Mouse (Mus musculus): ENCODE data around the gene Nenf.

Gene Nenf

DNA sequence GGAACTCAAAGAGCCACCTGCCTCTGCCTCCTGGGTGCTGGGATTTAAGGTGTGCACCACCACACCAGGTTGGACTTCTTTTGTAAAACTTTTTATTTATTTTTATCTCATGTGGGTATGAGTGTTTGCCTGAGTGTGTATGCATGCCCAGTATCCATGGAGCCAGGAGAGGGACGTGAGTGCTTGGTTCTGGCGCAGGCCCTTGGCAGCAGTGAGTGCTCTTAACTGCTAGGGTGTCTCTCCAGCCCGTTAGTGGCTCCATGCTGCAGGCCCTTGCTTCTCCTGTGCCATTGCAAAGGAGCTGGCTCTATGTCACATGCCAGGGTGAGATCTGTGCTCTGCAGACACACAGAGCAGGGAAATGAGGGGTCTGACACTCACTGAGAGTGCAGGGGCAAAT, 14.3 kb downstream of the Nenf start:
- no peak for TF ChIP-seq GATA4 (IDR thresholded peaks at IDR 0.05; ENCODE audit: insufficient replicate concordance, low read length)

DNA sequence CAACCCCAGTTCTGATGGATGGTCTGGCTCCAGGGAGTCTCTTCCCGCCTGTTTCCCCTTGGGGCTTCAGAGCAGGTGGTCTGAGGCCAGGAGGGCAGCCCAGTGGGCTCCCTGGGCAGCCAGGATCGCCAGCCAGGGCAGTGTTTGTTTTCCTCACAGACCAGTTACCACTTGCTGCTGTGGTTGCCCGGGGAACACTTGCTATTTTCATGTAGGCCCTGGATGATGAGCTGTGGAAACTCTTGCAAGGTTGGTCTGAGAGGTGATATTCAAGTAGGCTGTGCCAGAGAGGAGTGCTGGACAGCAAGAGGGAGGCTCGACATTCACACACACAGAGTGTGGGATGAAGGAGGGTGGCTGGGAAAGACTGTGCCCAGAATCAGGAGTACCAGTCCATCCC, 16.1 kb downstream of the Nenf start:
- TF ChIP-seq GATA4 (IDR thresholded peaks at IDR 0.05; ENCODE audit: insufficient replicate concordance, low read length), result no peak

DNA sequence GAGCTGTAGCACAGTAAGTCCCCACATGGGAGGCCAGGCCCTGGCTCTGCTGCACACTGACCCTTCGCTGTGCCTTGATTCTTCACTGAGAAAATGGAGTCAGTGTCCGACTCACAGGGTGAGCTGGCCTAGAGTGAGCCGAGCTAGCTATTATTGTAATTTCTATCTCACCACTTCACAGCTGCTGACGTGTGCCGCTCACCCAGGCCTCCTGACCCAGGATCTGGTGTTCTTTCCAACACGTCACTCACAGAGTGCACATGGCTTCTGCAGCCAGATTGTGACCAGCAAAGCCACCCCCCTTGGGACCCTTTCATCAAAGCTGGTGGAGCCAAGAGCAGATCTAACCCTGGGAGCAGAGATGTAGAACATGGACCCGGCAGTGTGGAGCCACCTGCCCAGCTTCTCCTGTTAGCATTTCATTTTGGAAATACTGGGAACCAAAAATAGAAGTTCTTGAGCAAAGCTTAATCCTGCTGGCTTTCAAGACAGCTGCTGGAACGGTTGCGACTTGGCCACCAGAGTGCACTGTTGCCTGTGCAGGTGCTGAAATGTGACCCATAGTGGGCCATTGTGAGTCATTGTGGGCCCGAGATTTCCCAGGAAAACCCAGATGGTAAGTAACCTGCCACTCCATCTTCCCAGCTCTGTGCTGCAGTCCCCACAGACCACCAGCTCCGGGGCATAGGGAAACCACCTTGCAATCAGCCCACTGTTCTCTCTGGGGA, 18.6 kb downstream of the Nenf start:
- no peak for TF ChIP-seq GATA4 (IDR thresholded peaks at IDR 0.05; ENCODE audit: insufficient replicate concordance, low read length)

DNA sequence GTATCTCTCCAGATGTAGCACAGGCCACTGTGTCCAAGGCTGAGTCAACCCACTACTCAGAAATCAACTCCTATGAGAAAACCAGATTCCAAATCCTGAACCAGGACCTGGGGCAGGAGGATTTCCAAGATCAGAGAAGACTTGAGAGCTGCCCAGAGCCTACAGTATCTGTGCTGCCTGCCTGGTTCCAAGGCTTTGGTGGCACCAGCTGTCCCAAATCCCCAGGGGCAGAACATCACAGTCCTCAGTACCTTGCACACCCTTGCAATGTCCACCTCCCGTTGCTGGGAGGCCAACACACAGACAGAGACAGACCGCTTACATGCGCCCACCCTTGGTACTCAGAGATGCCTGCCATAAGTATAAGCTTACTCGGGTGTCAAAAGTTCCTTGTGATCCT, 19.7 kb downstream of the Nenf start:
- TF ChIP-seq GATA4 (IDR thresholded peaks at IDR 0.05; ENCODE audit: insufficient replicate concordance, low read length), result no peak

DNA sequence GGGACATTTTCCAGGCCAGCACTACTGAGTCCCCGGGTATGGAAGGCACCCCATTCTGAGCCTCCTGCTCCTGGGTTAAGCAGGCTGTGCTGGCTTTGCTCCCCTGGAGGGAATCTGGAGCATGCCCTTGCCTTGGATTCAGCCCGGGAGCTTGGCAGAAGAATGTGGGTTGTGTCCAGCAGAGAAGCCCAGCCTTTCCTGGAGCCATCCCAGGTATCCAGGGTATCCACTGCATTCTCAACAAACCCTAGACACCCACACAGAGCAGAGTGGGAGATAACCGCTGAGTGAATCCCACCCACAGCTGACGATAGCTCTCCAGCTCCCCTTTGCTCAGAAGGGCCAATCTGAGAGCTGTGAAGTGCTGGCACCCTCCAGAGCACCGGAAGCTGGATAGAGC, 21.5 kb downstream of the Nenf start:
- no peak for TF ChIP-seq GATA4 (IDR thresholded peaks at IDR 0.05; ENCODE audit: insufficient replicate concordance, low read length)

DNA sequence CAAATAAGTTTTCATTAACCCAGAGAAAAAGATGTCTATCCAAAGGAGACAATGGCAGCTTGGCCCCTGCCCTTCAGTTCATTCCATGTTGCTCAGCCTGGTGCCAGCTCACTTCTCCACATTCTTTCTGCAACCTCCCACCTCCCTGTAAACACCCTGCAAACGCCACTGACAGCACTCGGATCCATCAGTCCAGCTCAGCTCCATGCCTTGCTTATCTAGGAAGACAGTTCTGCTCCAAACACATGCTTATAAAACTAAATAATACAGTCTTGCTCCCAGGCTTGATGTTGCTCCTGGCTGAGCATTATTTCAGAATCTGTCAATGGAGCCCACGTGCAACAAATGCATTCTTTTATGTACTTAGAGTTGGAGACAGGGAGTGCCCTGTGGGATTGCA, 22.2 kb downstream of the Nenf start:
- no peak for TF ChIP-seq GATA4 (IDR thresholded peaks at IDR 0.05; ENCODE audit: insufficient replicate concordance, low read length)

DNA sequence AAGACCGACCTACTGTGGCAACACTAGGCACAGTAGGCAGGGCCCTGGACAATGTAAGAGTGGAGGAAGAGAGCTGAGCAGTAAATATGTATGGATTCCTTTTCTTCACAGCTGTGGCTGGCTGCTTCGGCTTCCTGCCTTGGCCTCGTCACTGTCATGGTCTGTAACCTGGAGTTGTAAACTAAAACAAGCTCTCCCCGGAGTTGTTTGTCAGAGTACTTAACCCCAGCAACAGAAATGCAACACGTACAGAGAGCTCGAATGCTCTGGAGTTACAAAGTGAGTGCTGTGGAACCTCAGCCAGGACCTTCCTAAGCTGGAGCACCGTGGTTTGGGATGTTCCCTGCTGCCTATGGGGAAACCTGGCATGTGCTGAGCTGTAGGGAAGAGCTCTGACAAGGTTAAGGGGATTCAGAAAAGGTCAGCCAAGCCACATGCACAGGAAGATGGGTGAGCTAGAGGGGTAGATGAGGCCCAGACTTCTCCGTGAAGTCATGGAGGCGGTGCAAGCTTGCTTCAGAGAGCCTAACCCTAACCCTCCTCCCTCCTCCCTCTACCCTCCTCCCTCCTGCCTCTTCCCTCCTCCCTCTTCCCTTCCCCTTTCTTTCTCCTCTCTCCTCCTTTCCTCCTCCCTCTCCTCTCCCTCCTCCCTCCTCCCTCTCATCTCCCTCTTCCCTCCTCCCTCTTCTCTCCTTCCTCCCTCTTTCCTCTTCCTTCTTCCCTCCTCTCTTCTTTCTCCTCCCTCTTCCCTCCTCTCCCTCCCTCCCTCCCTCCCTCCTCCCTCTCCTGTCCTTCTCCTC, 23.8 kb downstream of the Nenf start:
- no peak for TF ChIP-seq GATA4 (IDR thresholded peaks at IDR 0.05; ENCODE audit: insufficient replicate concordance, low read length)

DNA sequence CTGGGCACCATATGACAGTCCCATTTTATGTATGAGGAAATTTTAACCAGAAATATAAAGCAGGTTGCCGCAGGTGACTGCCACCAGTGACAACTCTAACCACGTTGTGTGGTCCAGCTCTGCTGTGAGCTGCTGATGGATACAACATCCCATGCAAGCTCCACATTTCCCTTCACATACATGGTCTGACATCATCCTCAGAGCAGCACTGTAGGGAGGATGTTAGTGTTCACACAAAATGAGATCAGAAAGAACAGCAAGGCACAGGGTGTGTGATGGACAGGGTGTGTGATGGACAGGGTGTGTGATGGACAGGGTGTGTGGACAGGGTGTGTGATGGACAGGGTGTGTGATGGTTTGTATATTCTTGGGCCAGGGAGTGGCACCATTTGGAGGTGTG, 24.9 kb downstream of the Nenf start:
- no peak for TF ChIP-seq GATA4 (IDR thresholded peaks at IDR 0.05; ENCODE audit: insufficient replicate concordance, low read length)

DNA sequence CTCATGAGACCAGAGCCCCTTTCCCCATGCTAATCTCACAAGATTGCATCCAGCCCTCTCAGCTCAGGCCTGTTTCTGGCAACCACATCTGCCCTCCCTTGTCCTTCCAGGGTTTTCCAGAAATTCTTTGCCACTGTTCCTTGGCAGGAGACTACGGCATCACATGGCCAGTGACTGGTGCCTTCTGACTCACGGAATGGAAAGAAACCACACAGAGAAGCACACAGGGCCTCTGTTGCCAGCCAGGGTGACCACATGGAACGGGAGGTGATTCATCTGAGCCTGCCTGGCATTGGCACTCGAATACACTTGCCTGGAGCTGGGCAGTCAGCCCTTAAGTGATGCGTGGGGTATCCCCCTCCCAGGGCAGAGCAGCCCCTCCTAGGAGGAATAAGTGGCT, 25.6 kb downstream of the Nenf start:
- no peak for TF ChIP-seq GATA4 (IDR thresholded peaks at IDR 0.05; ENCODE audit: insufficient replicate concordance, low read length)

DNA sequence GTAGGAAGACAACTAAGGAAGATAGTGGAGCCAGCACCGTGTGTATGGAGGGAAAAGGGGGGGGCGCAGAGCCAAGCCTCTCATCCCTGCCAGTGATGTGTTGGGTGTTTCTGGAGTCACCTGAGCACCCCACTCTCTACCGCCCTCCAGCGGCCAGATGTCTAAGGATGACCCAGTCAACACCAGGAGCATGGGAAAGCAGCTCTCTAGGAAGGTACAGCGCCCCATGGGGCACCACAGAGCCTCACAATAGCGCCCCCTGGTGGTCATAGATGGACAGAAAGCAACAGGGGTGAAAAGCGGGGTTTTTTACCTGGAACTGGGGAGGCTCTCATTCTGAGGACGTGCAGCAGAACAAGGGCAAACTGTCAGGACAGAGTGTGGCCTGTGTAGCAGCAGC, 29.2 kb downstream of the Nenf start:
- no peak for TF ChIP-seq GATA4 (IDR thresholded peaks at IDR 0.05; ENCODE audit: insufficient replicate concordance, low read length)

DNA sequence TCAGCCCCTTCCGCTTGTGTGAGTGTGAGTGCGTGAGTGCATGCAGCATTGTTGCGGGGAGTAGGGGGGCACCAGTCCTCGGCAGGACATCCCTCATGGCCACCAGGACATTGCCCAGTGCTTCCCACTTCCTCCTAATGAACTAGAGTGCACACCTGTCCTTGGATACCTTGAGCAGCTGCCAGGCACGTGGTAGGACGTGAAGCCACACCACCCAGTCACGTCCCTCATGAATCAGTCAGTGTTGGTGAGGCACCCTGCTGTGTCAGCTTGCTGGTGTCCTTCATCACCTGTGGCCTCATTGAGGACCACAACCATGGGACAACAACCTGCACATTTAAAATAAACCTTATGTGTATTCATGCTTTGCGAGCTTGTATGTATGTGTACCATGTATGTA, 33.5 kb downstream of the Nenf start:
- TF ChIP-seq GATA4 (IDR thresholded peaks at IDR 0.05; ENCODE audit: insufficient replicate concordance, low read length), result no peak

DNA sequence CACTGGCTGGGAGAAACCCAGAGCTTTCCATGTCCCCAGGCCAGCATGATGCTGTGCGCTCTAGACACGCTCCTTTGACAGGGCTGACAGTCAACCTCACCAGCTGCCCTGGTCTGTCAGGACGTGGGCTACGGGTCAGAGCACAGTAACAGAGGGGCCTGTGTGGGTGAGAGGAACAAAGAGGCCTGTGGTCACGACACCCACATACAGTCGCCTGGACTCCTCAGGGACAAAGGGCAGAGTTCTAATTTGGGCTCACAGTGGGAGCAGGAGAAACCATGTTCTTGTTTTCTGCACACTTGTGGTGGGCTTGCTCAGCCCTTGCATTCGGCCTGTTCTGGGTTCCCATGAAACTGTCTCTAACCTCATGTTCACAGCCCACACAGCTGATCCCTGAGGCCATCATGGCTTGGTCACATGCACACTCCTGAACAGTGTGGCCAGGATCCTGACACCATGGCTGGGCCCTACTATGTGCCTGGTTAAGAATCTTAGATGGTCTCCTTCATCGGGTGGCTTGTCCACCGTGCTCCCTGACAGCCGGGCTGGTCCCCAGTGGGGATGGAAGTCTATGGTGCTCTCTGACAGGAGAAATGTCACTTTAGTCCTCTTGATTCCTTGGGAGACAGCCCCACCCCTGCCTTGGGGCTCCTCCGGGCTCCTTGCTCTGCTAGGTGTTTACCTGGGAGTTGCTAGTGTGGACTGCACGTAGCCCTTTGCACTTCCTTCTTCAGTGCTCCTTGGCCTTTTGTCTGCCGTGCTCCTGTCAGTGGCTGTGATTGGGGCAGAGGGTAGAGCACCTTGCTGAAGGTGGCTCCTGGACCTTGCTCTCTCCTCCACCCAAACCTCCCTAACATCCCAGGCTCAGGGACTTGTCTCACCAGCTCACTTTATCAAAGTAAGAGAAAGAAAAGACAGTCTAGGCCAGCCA, 34.6 kb downstream of the Nenf start:
- no peak for TF ChIP-seq GATA4 (IDR thresholded peaks at IDR 0.05; ENCODE audit: insufficient replicate concordance, low read length)

DNA sequence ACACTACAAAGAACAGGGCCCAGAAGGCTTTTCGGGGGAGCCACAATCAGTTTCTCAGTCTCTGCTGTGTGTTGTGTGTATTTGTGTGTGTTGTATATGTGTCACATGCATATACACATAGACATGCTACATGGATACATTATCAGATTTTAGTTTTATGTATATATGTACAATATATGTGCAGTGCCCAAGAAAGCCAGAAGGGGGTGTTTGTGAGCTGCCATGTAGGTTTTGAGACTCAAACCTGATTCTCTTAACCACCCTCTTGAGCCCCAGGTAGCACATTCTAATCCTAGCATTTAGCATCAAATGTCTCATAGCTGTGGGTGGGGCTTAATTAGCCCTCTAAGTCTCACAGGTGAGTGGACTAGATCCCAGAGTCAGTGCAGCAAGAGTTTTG, 35.7 kb downstream of the Nenf start:
- TF ChIP-seq GATA4 (IDR thresholded peaks at IDR 0.05; ENCODE audit: insufficient replicate concordance, low read length), result no peak

DNA sequence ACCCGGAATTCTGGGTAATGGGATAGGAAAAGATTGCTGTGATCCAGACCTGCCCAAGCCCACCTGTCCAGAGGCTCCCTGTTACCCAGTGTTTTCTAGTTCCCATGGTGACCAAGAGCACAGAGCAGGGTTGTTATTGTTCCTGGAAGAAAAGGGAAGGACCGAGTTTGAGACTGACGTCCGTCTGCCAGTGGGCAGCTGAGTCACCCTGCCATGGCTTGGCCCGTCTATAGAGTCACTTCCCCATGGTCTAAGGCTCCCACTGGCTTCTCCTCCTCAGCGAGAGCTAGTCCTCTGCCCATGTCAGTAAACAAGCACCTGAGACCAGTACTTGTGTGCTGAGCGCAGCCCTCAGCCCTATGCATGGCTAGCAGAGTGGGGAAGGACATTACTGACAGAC, 36.8 kb downstream of the Nenf start:
- TF ChIP-seq GATA4 (IDR thresholded peaks at IDR 0.05; ENCODE audit: insufficient replicate concordance, low read length), result no peak

DNA sequence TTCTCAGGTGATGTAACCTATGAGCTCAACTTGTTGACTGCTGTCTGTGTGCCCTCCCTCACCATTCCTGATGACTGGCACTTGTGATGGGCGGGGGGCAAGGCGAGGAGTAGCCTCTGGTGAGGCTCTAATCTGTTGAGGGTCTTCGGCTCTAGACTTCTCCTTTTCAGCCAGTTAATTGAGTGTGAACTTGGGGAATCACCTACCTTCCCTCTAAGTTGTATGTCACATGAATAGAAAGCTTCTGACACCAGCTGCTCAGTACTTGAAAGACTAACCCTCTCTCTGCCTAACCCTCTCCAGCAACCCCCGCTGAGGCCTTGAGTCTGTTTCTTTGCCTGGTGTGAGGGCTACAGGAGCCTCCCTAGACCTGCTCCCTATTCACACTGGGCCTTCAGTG, 39.7 kb downstream of the Nenf start:
- no peak for TF ChIP-seq GATA4 (IDR thresholded peaks at IDR 0.05; ENCODE audit: insufficient replicate concordance, low read length)

Data from liver, adult (tissue).